Mouse (Mus musculus): ENCODE data around the gene Rtkn.

Rtkn gene

DNA sequence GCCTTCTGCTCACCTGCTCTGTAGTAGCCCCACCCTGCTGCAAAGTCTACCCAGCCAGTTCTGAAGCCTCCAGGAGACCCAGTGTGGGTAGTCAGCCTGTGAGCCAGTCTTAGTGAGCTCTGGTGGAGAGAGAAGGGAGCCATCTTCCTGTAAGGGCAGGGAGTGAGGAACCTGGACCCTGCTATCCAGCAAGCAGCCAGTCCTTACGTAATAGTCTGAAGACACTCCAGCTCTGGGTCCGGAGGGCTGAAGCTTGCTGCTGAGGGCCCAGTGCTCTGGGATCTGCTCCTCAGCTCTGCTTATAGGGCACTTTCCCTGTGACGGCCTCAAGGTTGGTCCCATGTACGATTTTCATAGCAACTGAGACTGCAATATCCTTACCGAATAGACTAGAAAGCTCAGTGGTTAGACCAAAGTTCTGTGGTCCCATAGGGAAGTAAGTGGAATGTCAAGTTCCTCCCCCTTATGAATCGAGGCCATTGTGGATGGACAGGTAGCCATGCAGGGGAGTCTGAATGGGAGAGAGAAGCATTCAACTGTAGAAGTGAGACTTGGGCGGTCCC is at the start of gene Rtkn:
TSS of gene Rtkn (plus strand) at position 513 of the 563 bp plus-strand sequence.
- no peak for DNase-seq

DNA sequence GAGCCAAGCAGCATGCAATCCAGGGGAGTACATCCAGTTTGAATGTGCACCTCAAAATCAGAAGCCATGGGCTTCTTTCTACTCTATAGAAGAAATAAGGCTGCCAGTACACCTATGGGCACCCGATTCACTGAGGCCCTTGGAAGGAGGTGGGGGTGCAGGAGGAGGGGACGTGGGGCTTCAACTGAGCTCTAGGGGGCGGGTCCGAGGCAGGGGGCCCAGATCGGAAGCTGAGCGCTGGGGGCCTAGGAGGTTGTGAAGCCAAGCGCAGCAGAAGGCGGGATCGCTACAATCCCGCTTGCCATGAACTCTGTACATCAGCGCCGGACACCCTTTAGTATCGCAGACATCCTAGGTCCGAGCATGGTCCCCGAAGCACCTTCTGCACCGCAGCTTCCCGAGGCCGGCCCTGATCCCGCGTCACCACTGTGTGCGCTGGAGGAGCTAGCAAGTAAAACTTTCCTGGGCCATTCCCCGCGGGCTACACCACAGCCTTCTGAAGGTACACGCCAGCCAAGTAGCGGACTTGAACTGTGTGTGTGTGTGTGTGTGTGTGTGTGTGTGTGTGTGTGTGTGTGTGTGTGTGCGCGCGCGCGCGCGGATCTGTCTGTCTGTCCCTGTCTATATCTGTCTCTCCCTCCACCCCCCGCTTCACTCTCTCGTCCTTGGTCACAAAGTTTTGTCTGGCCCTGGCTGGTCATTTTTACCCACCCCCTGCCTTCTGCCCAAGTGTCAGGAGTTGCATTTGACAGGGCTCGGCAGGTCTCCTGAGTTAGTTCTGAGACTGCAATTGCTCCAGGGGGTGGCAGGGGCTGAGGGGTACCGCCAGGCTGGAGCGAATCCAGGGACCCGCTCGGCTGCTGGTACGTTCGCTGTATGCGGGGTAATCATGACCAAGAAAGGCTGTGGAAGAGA is 48.9 kb upstream of the Rtkn start, which contains the start of gene Lbx2:
TSS of gene Lbx2 (plus strand) at position 247 of the 915 bp plus-strand sequence.
- DNase-seq, result no peak

DNA sequence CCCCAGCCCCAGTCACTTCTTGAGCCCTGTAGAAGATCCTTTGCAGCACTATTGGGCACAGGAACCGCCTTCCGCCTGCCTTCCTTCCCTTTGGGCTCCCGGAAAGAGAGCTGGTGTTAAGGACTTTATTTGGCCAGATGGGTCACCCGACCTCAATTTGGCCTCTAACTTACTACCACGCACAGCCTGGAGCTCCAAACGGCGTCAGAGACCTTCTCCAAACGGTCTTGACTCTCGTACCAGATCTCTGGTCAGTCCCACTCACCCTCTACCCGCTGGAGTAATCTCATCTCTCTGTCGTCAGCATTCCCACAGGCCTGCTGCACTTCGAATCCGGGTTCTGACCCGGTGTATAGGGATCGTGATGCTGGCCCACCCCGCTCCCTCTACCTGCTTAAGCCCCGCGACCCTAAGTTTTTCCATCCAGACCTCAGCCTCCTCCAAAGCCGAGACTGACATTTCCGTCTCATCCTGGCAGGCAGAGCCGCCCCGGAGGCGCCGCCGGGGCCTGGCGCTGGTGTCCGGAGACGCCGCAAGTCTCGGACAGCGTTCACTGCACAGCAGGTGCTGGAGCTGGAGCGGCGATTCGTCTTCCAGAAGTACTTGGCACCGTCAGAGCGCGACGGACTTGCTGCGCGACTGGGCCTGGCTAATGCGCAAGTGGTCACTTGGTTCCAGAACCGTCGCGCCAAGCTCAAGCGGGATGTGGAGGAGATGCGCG is 47.9 kb upstream of the Rtkn start:
- no peak for DNase-seq

DNA sequence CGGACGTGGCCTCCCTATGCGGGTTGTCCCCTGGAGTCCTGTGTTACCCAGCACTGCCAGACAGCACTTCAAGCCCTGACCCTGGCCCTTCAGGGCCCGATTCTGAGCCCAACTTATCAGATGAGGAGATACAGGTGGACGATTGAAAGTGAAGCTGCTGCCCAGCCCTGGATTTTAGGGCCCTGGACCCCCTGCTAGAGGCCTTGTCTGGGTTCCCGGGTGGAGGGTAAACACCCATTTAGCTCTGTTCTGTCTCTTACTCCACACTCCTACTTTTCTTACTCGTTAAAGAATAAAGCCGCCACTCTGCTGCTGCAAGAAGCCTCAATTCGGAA is 47.4 kb upstream of the Rtkn start:
- no peak for DNase-seq

DNA sequence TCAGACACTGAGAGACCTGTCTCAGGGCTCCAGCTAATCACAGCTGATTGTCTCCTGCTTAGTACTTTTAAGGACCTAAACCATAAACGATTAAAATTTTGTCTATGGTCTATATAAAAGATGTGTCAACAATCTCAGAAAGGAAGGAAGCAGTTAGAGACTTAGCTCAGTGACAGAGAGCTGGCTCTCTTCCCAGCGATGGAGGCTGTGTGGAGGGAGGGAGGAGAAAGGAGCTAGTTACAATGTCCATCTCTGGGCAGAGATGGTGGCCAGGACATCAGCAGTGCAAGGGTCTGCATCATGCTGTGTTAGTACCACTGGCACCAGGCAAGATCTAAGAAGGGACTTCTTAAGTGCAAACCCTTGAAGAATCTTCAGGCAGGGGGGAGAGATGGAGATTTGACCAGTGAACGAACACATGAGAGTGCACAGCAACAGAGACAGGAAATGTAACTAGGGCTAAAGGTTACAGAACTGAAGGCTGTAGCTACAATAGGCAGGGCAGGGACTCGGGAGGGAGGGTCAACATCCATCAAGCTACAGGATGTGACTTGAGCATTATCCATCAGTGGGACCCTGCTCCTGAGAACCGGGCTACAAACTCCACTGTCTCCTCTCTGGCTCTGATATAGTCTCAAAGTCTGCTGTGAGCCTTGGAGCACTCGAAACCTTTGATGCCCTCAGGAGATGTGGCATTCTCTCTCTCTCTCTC is 42.7 kb upstream of the Rtkn start:
- DNase-seq, result no peak

DNA sequence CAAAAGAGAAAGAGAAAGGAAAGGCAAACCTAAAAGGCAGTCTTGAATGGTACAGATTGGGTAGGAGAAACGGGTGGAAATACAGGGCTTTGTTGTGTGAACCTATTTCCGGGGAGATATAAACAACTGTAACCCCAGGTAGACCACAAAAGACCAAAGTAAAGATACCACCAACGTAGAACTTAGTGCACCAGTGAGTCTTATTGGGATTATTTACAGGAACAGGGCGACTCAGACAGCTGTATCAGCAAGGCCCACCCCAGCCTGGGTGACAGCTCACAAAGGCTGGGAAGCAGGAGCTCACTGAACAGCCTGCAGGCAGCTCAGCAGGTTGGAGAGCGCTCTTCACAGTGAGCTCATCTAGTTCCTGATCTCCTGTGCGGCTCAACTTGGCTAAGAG is 39.3 kb upstream of the Rtkn start:
- DNase-seq, result no peak

DNA sequence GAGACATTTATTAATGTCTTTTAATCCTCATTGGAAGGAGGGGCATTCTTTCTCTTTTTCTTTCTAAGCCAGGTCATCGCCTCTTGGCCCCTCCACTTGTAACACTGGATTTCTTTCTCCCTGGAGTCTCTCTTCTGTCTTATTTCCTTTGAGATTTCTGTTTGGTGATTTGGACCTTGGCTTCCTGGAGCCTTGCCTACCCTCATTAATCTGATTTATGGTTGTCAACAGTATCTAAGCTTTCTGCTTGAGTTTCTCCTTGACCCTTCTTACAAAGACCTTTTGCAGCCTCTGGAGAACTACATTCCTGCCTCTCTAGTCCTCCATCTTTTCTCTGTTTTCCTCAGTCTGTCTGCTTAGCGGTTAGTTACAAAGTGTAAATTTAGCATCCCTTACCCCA is 36.9 kb upstream of the Rtkn start:
- DNase-seq, result no peak

DNA sequence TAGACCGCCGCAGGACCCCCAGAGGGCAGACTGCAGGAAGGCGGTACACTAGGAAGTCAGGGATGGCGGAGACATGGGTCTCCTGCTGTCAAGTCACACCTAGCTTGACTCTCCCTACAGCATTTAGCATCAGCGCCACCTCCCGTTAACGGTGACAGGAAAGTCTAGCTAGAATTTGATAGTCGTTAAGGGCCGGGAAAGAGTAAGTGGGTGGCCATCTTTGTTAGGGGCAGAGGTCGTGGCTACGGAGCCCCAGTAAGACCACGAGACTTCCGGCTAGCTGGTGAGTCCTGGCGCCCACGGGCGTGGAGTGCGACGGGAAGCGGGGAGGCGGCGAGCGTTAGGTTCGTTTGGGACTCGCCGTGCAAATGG is 34.0 kb upstream of the Rtkn start, which contains the start of the genes Ccdc142 and Gm42688:
TSS of gene Ccdc142 (plus strand) at position 286 of the 372 bp plus-strand sequence.
TSS of gene Gm42688 (plus strand) at position 302 of the 372 bp plus-strand sequence.
- DNase-seq, result peak; percentile 87

DNA sequence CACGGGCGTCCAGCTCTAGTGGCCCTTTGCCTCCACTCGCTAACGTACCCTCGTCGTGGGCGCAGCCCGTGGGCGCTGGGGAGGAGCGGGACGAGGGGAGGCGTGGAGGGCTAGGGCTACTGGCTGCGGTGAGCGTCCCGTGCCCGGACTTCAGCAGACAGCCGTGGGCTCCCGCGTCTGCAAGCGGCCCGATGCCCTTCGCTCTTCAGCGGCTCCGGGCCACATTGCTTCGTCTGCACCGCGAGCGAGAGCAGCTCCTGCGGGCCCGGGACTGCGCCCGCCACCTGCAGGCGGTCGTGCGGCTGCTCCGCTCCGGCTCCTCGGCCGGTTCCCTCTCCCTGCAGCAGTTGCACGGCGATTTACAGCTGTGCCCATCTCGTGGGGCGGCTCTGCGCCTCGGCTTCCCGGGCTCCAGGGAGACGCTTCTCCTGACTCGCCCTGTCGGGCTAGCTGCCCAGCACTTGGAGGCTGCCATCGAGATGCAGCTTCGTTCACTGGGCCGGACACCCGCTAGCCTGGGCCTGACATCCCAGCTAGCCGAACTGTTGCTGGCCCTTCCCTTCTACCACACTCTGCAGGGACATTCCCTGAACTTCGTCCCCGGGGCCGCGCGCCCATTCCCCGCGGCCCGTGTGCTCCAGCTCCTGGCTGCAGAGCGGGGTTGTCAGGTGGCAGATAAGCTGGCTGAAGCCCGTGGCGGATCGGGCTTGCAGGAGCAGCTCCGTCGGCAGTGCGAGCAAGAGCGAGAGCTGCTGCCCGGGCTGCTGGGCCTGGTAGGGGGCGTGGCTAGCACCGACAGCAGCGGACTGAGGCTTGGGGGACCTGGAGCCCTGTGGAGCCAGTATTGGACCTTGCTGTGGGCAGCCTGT is 33.3 kb upstream of the Rtkn start:
- peak; percentile 72 for DNase-seq

DNA sequence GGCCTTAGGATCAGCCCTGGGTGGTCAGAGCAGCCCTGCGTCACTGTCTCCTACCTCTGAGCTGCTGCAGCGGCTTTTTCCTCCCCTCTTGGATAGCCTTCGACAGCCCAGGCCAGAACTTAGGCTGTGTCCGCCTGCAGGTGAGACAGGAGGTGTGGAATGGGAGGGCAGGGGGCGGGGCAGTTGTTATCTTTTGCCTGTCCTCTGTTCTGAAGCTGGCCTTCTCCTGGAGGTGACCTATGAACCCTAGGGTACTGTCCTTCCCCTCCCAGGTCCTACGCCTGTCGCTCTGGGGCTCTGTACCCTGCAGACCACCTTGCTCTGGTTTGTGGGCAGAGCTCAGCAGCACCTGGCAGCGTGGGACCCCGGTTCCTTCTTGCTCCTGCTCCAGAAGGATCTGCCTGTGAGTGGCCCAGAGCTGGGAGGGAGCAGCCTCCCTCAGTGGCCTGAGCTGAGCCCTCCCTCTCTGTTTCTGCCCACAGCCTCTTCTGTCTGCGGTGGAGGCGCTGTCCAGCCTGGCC is 32.1 kb upstream of the Rtkn start:
- no peak for DNase-seq

DNA sequence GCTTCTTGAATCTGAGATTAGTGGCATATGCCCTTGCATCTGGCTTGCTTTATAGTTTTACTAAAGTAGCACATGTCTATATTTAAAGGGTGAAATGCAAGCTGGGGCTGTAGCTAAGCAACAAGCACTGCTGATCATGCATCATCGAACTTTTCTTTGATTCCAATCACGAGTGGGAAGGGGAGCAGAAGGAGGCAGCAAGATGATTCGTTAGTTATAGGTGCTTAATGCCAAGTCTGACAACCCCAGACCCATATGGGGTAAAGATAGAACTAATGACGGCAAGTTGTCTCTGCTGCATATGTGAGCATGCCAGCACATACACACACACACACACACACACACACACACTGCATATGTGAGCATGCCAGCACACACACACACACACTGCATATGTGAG is 31.1 kb upstream of the Rtkn start:
- no peak for DNase-seq

DNA sequence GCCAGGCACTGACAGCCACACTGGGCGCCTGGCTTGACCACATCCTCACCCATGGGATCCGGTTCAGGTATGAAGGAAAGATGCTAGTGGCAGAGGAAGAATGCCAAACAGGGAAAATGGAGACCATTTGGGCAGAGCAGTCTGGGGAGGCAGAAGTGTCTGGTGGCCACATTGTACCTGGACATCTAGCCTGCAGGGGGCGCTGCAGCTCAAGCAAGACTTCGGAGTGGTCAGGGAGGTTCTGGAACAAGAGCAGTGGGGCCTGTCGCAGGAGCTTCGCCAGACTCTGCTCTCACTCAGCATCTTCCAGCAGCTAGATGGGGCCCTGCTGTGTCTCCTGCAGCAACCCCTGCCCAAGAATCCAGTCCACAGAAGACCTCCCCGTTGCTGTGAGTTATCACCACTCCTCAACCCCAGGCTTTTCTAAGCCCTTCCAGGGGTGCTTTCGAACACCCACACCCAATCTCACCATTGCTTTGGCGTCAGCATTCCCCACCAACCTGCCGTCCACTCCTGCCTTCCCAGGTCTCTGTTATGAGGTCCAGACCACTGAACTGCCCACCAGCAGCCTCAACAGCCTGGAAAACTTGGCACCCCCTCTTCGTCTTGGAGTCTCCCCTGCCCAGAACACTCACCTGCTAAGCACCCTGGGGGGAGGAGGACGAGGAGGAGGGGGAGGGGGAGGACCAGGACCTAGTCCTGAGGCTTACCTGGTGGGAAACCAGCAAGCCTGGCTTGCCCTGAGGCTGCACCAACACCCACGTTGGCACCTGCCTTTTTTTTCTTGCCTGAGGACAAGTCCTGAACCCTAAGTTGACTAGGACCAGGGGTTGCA is 27.5 kb upstream of the Rtkn start:
- no peak for DNase-seq

DNA sequence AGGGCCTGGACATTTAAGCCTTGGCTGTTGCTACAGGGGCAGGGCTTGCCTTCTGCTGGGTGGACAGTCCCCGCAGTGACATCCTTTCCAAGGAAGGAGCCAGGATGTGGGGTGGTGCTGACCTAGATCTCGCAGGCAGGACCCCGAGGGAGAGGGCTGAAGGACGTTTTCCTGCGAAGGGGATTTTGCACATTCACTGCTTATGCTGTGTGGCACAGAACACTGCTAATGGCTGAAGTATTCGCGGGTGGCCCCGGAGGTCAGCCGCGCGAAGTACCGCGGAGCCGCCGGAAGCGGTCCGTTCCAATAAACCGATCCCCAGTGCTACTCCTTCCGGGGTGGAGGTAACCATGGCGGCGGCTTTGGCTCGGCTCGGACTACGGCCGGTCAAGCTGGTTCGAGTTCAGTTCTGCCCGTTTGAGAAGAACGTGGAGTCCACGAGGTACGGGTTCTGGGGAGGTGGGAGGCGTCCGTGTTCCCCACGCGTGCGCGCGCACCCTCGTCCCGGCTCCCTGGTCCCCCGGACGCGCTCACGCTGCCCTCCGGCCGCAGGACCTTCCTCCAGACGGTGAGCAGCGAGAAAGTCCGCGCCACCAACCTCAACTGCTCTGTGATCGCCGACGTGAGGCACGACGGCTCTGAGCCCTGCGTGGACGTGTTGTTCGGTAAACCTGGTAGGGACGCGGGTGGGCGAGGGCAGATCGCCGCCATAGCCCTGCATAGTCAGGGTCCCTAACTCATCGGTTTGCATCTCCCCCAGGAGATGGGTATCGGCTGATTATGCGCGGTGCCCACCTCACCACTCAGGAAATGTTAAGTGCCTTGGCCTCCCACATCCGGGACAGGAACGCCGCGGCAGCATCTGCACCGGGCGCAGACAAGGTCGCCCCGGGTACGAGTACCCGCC is 26.2 kb upstream of the Rtkn start, which contains the start of gene Mrpl53:
TSS of gene Mrpl53 (plus strand) at position 279 of the 907 bp plus-strand sequence.
- DNase-seq, result peak; percentile 86

DNA sequence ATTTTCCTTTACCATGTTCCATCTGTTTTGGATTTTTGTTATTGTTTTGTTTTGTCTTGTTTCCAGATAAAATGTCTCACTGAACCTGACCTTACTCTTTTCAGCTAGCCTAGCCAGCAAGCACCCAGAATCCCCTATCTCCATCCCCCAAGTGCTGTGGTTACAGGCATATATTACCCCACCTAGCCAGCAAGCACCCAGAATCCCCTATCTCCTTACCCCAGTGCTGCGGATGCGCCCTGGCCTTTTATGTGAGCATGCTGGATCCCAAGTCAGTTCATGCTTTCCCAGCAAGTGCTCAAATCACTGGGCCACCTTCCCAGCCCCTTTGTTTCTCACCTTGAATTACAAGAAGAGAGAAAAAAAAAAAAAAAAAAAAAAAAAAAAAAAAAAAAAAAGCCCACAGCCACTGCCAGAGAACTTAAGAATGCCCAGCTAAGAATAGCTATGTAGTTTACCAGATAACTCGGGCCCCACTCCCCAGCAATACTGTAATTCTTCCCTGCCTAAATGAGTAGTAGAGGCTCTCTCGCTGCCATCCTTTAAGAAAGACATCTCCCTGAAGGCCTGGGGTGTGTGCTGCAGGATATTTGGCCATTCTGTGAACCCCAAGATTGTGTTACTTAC is 23.6 kb upstream of the Rtkn start:
- no peak for DNase-seq

DNA sequence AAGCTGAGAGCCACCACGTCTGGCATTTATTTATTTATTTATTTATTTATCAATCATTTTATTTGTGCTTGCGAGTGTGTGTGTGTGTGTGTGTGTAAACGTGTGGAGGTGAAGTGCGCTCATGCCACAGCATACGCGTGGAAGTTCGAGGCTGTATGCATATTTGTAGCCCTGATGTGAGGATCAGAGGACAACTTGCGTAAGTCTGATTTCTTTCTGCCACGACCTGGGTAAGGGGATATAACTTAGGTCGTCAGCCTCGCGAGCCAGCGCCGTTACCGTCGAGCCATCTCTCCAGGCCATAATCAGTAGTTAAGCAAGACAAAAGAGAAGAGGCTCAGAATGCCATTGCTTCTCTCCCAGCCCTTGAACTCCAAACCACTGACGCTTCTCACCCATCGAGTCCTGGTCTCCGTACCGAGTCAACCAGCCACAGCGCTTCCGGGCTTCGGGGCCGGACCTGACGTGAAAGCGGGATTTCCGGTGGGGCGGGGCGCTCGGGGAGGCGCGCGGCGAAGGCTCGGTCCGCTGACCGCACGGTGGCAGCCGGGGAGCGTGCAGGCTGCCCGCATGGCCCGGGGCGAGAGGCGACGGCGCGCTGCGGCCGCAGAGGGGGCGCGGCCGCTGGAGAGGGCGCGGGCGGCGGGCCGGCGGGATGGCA is 20.1 kb upstream of the Rtkn start, which contains the start of gene Mogs:
TSS of gene Mogs (plus strand) at position 486 of the 661 bp plus-strand sequence.
- DNase-seq, result peak; percentile 92

DNA sequence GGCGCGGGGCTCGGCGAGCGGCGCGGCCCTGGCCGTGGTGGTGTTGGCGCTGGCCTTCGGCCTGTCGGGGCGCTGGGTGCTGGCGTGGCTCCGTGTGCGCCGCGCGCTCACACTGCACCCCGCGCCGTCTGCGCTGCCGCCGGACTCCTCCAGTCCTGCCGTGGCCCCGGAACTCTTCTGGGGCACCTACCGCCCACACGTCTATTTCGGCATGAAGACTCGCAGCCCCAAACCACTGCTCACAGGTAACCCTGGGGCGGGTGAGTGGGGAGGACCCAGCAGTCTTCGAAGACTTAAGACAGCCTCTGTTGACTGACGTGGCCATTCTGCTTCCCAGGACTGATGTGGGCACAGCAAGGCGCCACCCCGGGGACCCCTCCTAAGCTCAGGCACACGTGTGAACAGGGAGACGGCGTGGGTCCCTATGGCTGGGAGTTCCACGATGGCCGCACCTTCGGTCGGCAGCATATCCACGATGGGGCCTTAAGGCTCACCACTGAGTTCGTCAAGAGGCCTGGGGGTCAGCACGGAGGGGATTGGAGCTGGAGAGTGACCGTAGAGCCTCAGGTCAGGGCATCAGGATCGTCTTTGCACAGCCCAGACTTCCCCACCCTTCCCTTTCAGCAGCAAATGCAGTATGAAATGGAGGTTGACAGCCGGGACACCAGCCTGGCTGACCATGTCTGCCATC is 19.4 kb upstream of the Rtkn start:
- DNase-seq, result no peak

DNA sequence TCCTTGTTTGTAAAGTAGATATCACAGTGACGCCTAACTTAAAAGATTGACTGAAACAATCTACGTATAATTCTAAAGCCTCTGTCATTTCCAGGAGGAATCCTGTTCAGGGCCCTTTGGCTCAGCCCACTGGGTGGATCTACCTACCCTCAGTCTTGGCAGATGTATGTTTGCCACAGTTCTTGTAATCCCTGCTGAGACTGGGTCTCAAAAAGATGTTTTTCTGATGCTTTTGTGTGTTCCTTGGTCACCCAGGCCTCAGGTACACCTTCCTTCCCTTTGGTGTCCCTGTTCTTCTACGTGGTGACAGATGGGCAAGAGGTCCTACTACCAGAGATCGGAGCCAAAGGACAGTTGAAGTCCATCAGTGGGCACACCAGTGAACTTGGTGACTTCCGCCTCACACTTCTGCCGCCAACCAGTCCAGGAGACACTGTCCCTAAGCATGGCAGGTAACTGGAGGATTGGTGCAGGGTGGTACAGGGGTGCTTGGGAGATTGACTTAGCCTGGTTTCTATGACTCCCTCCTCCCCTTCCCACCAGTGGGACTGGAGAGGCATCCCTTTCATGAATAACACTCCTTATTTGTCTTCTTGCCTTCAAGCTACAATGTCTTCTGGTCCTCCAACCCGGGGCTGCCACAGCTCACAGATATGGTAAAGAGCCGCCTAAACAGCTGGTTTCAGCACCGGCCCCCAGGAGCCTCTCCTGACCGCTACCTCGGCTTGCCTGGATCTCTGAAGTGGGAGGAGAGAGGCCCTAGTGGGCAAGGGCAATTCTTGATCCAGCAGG is 18.7 kb upstream of the Rtkn start:
- no peak for DNase-seq
